Mouse (Mus musculus): ENCODE measurements around the gene Agap2.

Gene Agap2

GRCm38 (mm10) chr10:127075080-127075479 is at the start of gene Agap2:
Gene Agap2, plus strand, starts transcription at chr10:127075284.
- DNase-seq (ENCODE audit: low read depth): peak; percentile 92

GRCm38 (mm10) chr10:127030336-127031296 is 44.5 kb upstream of the Agap2 start, which contains the start of gene Tsfm:
Gene Tsfm, minus strand, starts transcription at chr10:127030840.
- DNase-seq (ENCODE audit: low read depth): peak; percentile 90

GRCm38 (mm10) chr10:127033301-127033741 is 41.8 kb upstream of the Agap2 start:
- DNase-seq (ENCODE audit: low read depth): no peak

- no peak for DNase-seq (ENCODE audit: low read depth)
Measured at GRCm38 (mm10) chr10:127036273-127036672, 38.8 kb upstream of the Agap2 start.

- no peak for DNase-seq (ENCODE audit: low read depth)
Measured at GRCm38 (mm10) chr10:127037641-127038040, 37.4 kb upstream of the Agap2 start.

- DNase-seq (ENCODE audit: low read depth): no peak
Measured at GRCm38 (mm10) chr10:127040569-127041214, 34.4 kb upstream of the Agap2 start.

- peak; percentile 27 for DNase-seq (ENCODE audit: low read depth)
Measured at GRCm38 (mm10) chr10:127041274-127041766, 33.8 kb upstream of the Agap2 start, which contains the start of the genes Mettl1 and Eef1akmt3. Gene Mettl1, plus strand, starts transcription at chr10:127041414. Gene Eef1akmt3, minus strand, starts transcription at chr10:127041513.

GRCm38 (mm10) chr10:127041774-127042338 is 33.2 kb upstream of the Agap2 start:
- peak; percentile 94 for DNase-seq (ENCODE audit: low read depth)

GRCm38 (mm10) chr10:127042468-127043115 is 32.5 kb upstream of the Agap2 start:
- peak; percentile 26 for DNase-seq (ENCODE audit: low read depth)

- no peak for DNase-seq (ENCODE audit: low read depth)
Measured at GRCm38 (mm10) chr10:127043187-127043586, 31.9 kb upstream of the Agap2 start.

GRCm38 (mm10) chr10:127047954-127048353 is 27.1 kb upstream of the Agap2 start, which contains the start of gene Cyp27b1:
Gene Cyp27b1, plus strand, starts transcription at chr10:127048250.
- DNase-seq (ENCODE audit: low read depth): no peak

GRCm38 (mm10) chr10:127048608-127049394 is 26.3 kb upstream of the Agap2 start:
- DNase-seq (ENCODE audit: low read depth): no peak

- no peak for DNase-seq (ENCODE audit: low read depth)
Measured at GRCm38 (mm10) chr10:127049395-127050118, 25.5 kb upstream of the Agap2 start.

- no peak for DNase-seq (ENCODE audit: low read depth)
Measured at GRCm38 (mm10) chr10:127050119-127050474, 25.0 kb upstream of the Agap2 start.

GRCm38 (mm10) chr10:127054646-127055045 is 20.4 kb upstream of the Agap2 start:
- no peak for DNase-seq (ENCODE audit: low read depth)

GRCm38 (mm10) chr10:127055406-127055805 is 19.7 kb upstream of the Agap2 start:
- no peak for DNase-seq (ENCODE audit: low read depth)

- no peak for DNase-seq (ENCODE audit: low read depth)
Measured at GRCm38 (mm10) chr10:127056490-127056889, 18.6 kb upstream of the Agap2 start.

GRCm38 (mm10) chr10:127058161-127058560 is 16.9 kb upstream of the Agap2 start:
- DNase-seq (ENCODE audit: low read depth): peak; percentile 78

- DNase-seq (ENCODE audit: low read depth): no peak
Measured at GRCm38 (mm10) chr10:127058708-127059107, 16.4 kb upstream of the Agap2 start.

All from 416B (cell line).